Mouse (Mus musculus): Measurements from ENCODE around the gene Dupd1. TPM values are rescaled to one million over a fixed set of nuclear protein-coding genes. Genes with fewer than 3 reads are reported as not detected.

Dupd1 gene
- polyA plus RNA-seq (2012; rRNA removed), result 0.08 and 0.10 TPM in 2 replicates

- TF ChIP-seq POLR2A (IDR thresholded peaks at IDR 0.05; ENCODE audit: borderline replicate concordance, extremely low read depth, insufficient read depth, insufficient read length, poor library complexity, severe bottlenecking) (no peak), CTCF (IDR thresholded peaks at IDR 0.05; ENCODE audit: borderline replicate concordance, extremely low read depth, insufficient read depth, insufficient read length) (no peak)
- no peak for DNase-seq (ENCODE audit: low read depth)
Measured at GRCm38 (mm10) chr14:21714486-21714885, at the start of gene Dupd1. Gene Dupd1 (minus strand): TSS chr14:21714576.

DNA sequence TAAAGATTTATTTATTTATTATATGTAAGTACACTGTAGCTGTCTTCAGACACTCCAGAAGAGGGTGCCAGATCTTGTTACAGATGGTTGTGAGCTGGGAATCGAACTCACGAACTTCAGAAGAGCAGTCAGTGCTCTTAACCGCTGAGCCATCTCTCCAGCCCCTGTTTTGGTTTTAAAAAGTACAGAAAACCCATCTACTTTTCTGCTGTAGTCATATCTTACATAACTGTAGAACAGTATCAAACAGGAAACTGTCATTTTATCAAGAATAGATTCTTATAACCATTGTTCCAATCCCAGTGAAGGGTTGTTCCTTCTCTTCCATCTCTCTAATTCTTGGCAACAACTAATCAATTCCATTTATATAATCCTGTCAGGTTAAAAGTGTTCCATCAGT lies 49.4 kb upstream of the Dupd1 start:
- DNase-seq (ENCODE audit: low read depth), result no peak
- no peak for TF ChIP-seq CTCF (IDR thresholded peaks at IDR 0.05; ENCODE audit: borderline replicate concordance, extremely low read depth, insufficient read depth, insufficient read length)
- no peak for TF ChIP-seq POLR2A (IDR thresholded peaks at IDR 0.05; ENCODE audit: borderline replicate concordance, extremely low read depth, insufficient read depth, insufficient read length, poor library complexity, severe bottlenecking)

DNA sequence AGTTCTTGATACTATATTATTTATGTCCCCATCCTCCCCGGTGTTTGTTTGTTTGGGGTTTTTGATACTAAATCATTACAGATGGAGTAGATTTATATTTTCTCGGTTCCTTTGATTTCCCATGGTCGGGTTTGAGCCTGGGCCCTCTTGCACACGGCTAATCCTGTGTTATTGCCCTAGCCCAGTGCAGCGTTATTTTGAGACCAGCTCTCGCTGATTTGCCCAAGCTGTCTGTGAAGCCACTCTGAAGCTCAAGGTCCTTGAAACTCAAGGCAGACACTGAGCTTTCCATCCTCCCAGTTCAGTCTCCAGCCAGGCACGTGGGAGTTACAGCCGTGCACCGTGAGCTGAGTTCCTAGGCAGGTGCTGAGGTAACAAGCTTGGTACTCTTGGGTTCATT lies 47.2 kb upstream of the Dupd1 start:
- TF ChIP-seq CTCF (IDR thresholded peaks at IDR 0.05; ENCODE audit: borderline replicate concordance, extremely low read depth, insufficient read depth, insufficient read length), result no peak
- TF ChIP-seq POLR2A (IDR thresholded peaks at IDR 0.05; ENCODE audit: borderline replicate concordance, extremely low read depth, insufficient read depth, insufficient read length, poor library complexity, severe bottlenecking), result no peak
- DNase-seq (ENCODE audit: low read depth), result no peak

DNA sequence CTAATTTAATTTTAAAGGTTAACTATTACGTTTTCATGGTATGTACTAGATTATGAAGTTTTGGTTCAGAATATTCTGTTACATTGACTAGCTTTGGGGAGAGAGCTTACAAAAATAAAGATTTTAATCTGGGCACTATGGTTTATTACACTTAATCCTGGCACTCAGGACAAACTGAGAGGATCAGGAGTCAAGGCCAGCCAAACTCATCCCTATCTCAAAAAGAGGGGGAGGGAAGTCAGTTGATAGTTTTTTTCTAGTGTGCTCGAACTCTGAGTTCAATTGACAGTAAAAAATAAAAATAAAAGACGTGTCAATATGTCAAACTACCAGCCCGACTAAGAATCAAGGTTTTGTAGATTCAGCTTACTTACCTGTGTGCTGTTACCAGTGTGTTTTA lies 39.0 kb upstream of the Dupd1 start:
- DNase-seq (ENCODE audit: low read depth), result no peak
- TF ChIP-seq POLR2A (IDR thresholded peaks at IDR 0.05; ENCODE audit: borderline replicate concordance, extremely low read depth, insufficient read depth, insufficient read length, poor library complexity, severe bottlenecking) (no peak), CTCF (IDR thresholded peaks at IDR 0.05; ENCODE audit: borderline replicate concordance, extremely low read depth, insufficient read depth, insufficient read length) (no peak)

- no peak for TF ChIP-seq POLR2A (IDR thresholded peaks at IDR 0.05; ENCODE audit: borderline replicate concordance, extremely low read depth, insufficient read depth, insufficient read length, poor library complexity, severe bottlenecking)
- TF ChIP-seq CTCF (IDR thresholded peaks at IDR 0.05; ENCODE audit: borderline replicate concordance, extremely low read depth, insufficient read depth, insufficient read length), result no peak
- DNase-seq (ENCODE audit: low read depth), result no peak
Measured at GRCm38 (mm10) chr14:21752411-21752810, 38.0 kb upstream of the Dupd1 start.

DNA sequence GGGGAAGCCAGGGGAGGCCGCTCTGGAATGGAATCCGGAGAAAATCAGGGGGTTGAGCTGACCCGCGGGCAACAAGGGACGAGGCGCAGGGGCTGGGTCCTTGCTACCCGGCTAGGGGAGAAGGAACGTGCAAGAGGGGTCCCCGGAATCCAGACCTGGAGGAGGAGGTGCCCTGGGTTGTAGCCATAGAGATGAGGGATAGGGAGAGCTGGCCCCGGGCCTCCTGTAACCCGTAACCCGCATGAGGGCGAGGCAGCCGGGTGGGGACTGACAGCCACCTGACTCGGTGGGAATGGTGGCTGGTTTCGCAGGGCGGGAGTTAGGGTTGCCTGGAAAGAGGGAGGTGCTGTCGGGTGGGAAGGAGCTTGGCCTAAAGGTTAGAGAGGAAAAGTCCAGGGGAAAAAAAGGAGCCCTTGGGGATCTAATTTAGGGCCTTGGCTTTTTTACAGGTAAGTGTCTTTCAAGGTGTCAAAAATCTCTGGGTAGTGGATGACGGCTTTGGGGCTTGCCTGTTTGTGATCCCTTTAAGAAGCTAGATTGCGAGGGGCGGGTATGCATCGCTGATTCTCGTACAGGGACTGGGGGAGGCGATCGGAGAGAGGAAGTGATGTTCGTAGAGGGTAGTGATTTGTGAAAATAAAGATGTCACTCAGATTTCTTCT lies 36.6 kb upstream of the Dupd1 start, which contains the start of gene Dusp13:
Gene Dusp13 (minus strand): TSS at position 301 of the 662 bp plus-strand sequence.
- peak; percentile 89 for DNase-seq (ENCODE audit: low read depth)
- TF ChIP-seq CTCF (IDR thresholded peaks at IDR 0.05; ENCODE audit: borderline replicate concordance, extremely low read depth, insufficient read depth, insufficient read length), result no peak
- no peak for TF ChIP-seq POLR2A (IDR thresholded peaks at IDR 0.05; ENCODE audit: borderline replicate concordance, extremely low read depth, insufficient read depth, insufficient read length, poor library complexity, severe bottlenecking)

- TF ChIP-seq POLR2A (IDR thresholded peaks at IDR 0.05; ENCODE audit: borderline replicate concordance, extremely low read depth, insufficient read depth, insufficient read length, poor library complexity, severe bottlenecking), result peak; percentile 97
- no peak for TF ChIP-seq CTCF (IDR thresholded peaks at IDR 0.05; ENCODE audit: borderline replicate concordance, extremely low read depth, insufficient read depth, insufficient read length)
Measured at GRCm38 (mm10) chr14:21750008-21750880, 35.9 kb upstream of the Dupd1 start, which contains the start of gene Samd8. Gene Samd8 (plus strand): TSS chr14:21750531.

DNA sequence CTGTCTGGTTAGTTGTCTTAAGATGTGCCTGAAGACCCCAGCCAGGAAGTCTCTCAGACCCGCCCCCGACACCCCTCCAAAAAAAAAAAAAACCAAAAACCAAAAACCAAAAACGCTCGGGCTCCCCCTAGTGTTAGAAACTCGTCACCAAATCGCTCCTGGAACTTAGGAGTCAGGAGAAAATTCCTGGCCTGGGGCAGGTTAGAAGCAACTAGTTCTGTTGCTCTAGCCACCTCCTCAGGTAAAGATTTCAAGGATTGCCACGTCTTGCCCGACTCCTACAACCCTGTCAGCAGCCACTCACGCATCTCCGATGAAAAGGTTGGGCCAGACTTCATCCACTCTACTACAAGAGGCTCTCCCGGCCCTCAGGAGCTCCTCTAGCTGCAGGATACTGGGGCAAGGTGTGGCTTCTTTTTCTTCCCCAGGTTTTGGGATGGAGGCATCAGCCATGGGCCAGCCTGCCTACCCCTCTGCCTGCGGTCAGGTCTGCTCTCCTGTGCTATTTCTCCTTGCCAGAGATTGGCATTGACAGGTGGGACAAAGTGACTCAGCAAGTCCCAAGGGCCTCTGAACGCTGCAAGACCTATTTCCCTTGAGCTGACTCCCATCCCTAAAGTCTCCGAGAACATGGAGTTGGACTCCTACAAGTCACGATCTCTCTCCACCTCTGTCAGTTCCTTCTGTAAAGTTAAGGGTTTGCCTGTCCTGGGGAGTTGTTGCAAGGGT lies 33.9 kb upstream of the Dupd1 start:
- DNase-seq (ENCODE audit: low read depth), result peak; percentile 20
- no peak for TF ChIP-seq POLR2A (IDR thresholded peaks at IDR 0.05; ENCODE audit: borderline replicate concordance, extremely low read depth, insufficient read depth, insufficient read length, poor library complexity, severe bottlenecking)
- peak; percentile 53; the same call in 1 of the 2 replicates for TF ChIP-seq CTCF (IDR thresholded peaks at IDR 0.05; ENCODE audit: borderline replicate concordance, extremely low read depth, insufficient read depth, insufficient read length)

More at GRCm38 (mm10) chr14:21750008-21750880, 35.9 kb upstream of the Dupd1 start, which contains the start of gene Samd8:
- peak; percentile 96 for DNase-seq (ENCODE audit: low read depth)

- TF ChIP-seq CTCF (IDR thresholded peaks at IDR 0.05; ENCODE audit: borderline replicate concordance, extremely low read depth, insufficient read depth, insufficient read length), result no peak
- TF ChIP-seq POLR2A (IDR thresholded peaks at IDR 0.05; ENCODE audit: borderline replicate concordance, extremely low read depth, insufficient read depth, insufficient read length, poor library complexity, severe bottlenecking), result no peak
- no peak for DNase-seq (ENCODE audit: low read depth)
Measured at GRCm38 (mm10) chr14:21747436-21748141, 33.2 kb upstream of the Dupd1 start.

DNA sequence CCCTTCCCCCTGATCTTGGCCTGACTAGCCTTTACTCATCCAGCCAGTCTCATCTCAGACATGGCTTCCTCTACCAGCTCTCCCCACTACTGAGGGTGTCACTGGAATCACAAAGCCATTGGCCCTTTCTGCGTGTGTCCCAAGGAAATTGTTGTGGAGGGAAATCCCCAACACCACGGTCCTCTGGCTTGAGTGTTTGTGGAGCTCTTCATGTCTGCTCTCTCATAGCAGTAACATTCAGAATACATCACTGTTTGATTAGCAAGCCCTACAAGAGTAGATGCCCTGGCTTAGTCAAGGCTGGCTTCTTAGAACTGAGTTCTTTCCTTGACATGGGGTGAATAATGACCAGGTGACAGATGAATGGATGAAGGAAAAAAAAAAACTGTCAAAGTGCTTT lies 32.5 kb upstream of the Dupd1 start:
- no peak for DNase-seq (ENCODE audit: low read depth)
- TF ChIP-seq CTCF (IDR thresholded peaks at IDR 0.05; ENCODE audit: borderline replicate concordance, extremely low read depth, insufficient read depth, insufficient read length) (no peak), POLR2A (IDR thresholded peaks at IDR 0.05; ENCODE audit: borderline replicate concordance, extremely low read depth, insufficient read depth, insufficient read length, poor library complexity, severe bottlenecking) (no peak)

Measured in brain, embryonic 14.5 days (tissue).